Mouse (Mus musculus) CH12.LX (cell line): ENCODE measurements around the gene Fbxo22. TPM values are rescaled to one million over a fixed set of nuclear protein-coding genes. Genes with fewer than 3 reads are reported as not detected.
"Not testable (repeated sequence)": the region's sequence is repeated elsewhere in the genome, so short reads cannot be mapped to it uniquely, and the experiment has no call there.

Source experiments
- DNase-seq: peaks from one replicate; pipeline ENCODE4 v3.0.0-alpha.2; 2013; ENCODE audit errors: extremely low read depth
- H3K27ac ChIP-seq: 2 replicates; pipeline ENCODE4 v1.5.1; 2012; ENCODE audit warnings: low read depth, mild to moderate bottlenecking, control low read depth, moderate library complexity; ENCODE audit not compliant: insufficient read depth
- H3K27me3 ChIP-seq: replicated peaks from 2 replicates; pipeline ENCODE3; 2012; ENCODE audit warnings: inconsistent platforms
- H3K36me3 ChIP-seq, 2 experiments: replicated peaks in 1 of 2; 2 replicates each; pipeline versions ENCODE3 to v1.6.1; 2012; ENCODE audit warnings: inconsistent platforms in 1 of 2, low read length in 1 of 2, mild to moderate bottlenecking in 1 of 2, mixed read lengths in 1 of 2, moderate library complexity in 1 of 2; ENCODE audit not compliant: control insufficient read depth in 1 of 2, insufficient read depth in 1 of 2
- H3K4me1 ChIP-seq, 2 experiments: 2 replicates each; pipeline ENCODE4 v1.6.1; 2012; ENCODE audit warnings: inconsistent platforms in 1 of 2, moderate library complexity in 1 of 2; ENCODE audit not compliant: insufficient read depth in 2 of 2, control insufficient read depth in 1 of 2
- H3K4me2 ChIP-seq: 2 replicates; pipeline ENCODE4 v1.6.1; 2012; ENCODE audit warnings: low read depth, mild to moderate bottlenecking, control low read depth; ENCODE audit not compliant: poor library complexity, insufficient read depth, severe bottlenecking
- H3K4me3 ChIP-seq, 3 experiments: fragments of 150-350 bp in 1 of 3; sonication (generic) in 1 of 3; replicated peaks in 1 of 3; 2 replicates each; pipeline versions ENCODE3 to v1.5.1; 2011 to 2012; ENCODE audit warnings: low read depth in 2 of 3, low read length in 2 of 3, mild to moderate bottlenecking in 2 of 3, moderate library complexity in 2 of 3, control low read depth in 1 of 3, improper control_type of control experiment in 1 of 3, inconsistent platforms in 1 of 3, mixed read lengths in 1 of 3; ENCODE audit not compliant: poor library complexity in 1 of 3
- H3K79me2 ChIP-seq: replicated peaks from 2 replicates; pipeline ENCODE4 v1.6.1; 2012; ENCODE audit warnings: mild to moderate bottlenecking, moderate library complexity; ENCODE audit not compliant: control insufficient read depth, poor library complexity, insufficient read depth, severe bottlenecking; ENCODE audit errors: extremely low read depth
- H3K9ac ChIP-seq: 2 replicates; pipeline ENCODE4 v1.6.1; 2012; ENCODE audit warnings: low read depth, mild to moderate bottlenecking, control low read depth, moderate library complexity; ENCODE audit not compliant: insufficient read depth
- H3K9me3 ChIP-seq: replicated peaks from 2 replicates; pipeline ENCODE3; 2012; ENCODE audit warnings: low read length, inconsistent platforms, mixed read lengths
- BHLHE40 ChIP-seq: IDR thresholded peaks from 2 replicates; pipeline ENCODE4 v1.6.1; 2011; ENCODE audit warnings: mild to moderate bottlenecking, low read depth, low read length, improper control_type of control experiment
- CHD1 ChIP-seq: IDR thresholded peaks from 2 replicates; pipeline ENCODE4 v1.6.1; 2012; ENCODE audit warnings: low read depth, low read length, improper control_type of control experiment, inconsistent platforms
- CHD2 ChIP-seq: IDR thresholded peaks from 2 replicates; pipeline ENCODE4 v1.6.1; 2011; ENCODE audit warnings: low read length, improper control_type of control experiment
- E2F4 ChIP-seq: IDR thresholded peaks from 2 replicates; pipeline ENCODE4 v1.6.1; 2011; ENCODE audit warnings: low read depth, low read length, improper control_type of control experiment; ENCODE audit not compliant: insufficient replicate concordance
- ELF1 ChIP-seq: IDR thresholded peaks from 2 replicates; pipeline ENCODE4 v1.6.1; 2014; ENCODE audit warnings: low read depth, mild to moderate bottlenecking, inconsistent platforms, low read length, improper control_type of control experiment
- ETS1 ChIP-seq: conservative IDR thresholded peaks from 2 replicates; pipeline ENCODE4 v1.6.1; 2012; ENCODE audit warnings: low read depth, mild to moderate bottlenecking, inconsistent platforms, low read length, improper control_type of control experiment, moderate library complexity
- GABPA ChIP-seq: IDR thresholded peaks from 2 replicates; pipeline ENCODE4 v1.6.1; 2012; ENCODE audit warnings: low read depth, low read length, improper control_type of control experiment, inconsistent platforms; ENCODE audit not compliant: insufficient replicate concordance
- HCFC1 ChIP-seq: IDR thresholded peaks from 2 replicates; pipeline ENCODE4 v1.6.1; 2012; ENCODE audit warnings: low read depth, mild to moderate bottlenecking, inconsistent platforms, low read length, improper control_type of control experiment
- IRF4 ChIP-seq: IDR thresholded peaks from 2 replicates; pipeline ENCODE4 v1.6.1; 2014; ENCODE audit warnings: low read depth, mild to moderate bottlenecking, inconsistent platforms, low read length, improper control_type of control experiment
- JUN ChIP-seq: IDR thresholded peaks from 2 replicates; pipeline ENCODE4 v1.6.1; 2011; ENCODE audit warnings: low read depth, mild to moderate bottlenecking, low read length, improper control_type of control experiment, moderate library complexity; ENCODE audit not compliant: insufficient read depth
- KAT2A ChIP-seq: IDR thresholded peaks from 2 replicates; pipeline ENCODE4 v1.6.1; 2012; ENCODE audit warnings: low read length, improper control_type of control experiment, inconsistent platforms; ENCODE audit not compliant: insufficient replicate concordance
- MAFK ChIP-seq: IDR thresholded peaks from 2 replicates; pipeline ENCODE4 v1.6.1; 2011; ENCODE audit warnings: low read length, improper control_type of control experiment; ENCODE audit not compliant: insufficient replicate concordance
- MAZ ChIP-seq: IDR thresholded peaks from 2 replicates; pipeline ENCODE4 v1.6.1; 2012; ENCODE audit warnings: low read depth, mild to moderate bottlenecking, inconsistent platforms, low read length, improper control_type of control experiment, moderate library complexity
- MXI1 ChIP-seq: IDR thresholded peaks from 2 replicates; pipeline ENCODE4 v1.6.1; 2011; ENCODE audit warnings: mild to moderate bottlenecking, low read depth, low read length, improper control_type of control experiment
- MYC ChIP-seq: IDR thresholded peaks from 2 replicates; pipeline ENCODE4 v1.6.1; 2011; ENCODE audit warnings: low read depth, mild to moderate bottlenecking, improper control_type of control experiment, low read length
- NELFE ChIP-seq: IDR thresholded peaks from 2 replicates; pipeline ENCODE4 v1.6.1; 2011; ENCODE audit warnings: low read depth, low read length, improper control_type of control experiment
- PAX5 ChIP-seq: IDR thresholded peaks from 2 replicates; pipeline ENCODE4 v1.6.1; 2012; ENCODE audit warnings: low read length, inconsistent platforms, mixed read lengths
- POLR2AphosphoS2 ChIP-seq: IDR thresholded peaks from 2 replicates; pipeline ENCODE4 v1.6.1; 2011; ENCODE audit warnings: low read depth, low read length, improper control_type of control experiment
- RAD21 ChIP-seq: IDR thresholded peaks from 2 replicates; pipeline ENCODE4 v1.6.1; 2011; ENCODE audit warnings: low read depth, mild to moderate bottlenecking, low read length, improper control_type of control experiment, moderate library complexity
- RCOR1 ChIP-seq: conservative IDR thresholded peaks from 2 replicates; pipeline ENCODE4 v1.6.1; 2012; ENCODE audit warnings: low read depth, mild to moderate bottlenecking, inconsistent platforms, low read length, improper control_type of control experiment
- SMC3 ChIP-seq: IDR thresholded peaks from 2 replicates; pipeline ENCODE4 v1.6.1; 2011; ENCODE audit warnings: low read depth, low read length, improper control_type of control experiment
- TBP ChIP-seq: conservative IDR thresholded peaks from 2 replicates; pipeline ENCODE4 v1.6.1; 2011; ENCODE audit warnings: low read depth, low read length, improper control_type of control experiment
- TCF12 ChIP-seq: IDR thresholded peaks from 2 replicates; pipeline ENCODE4 v1.6.1; 2014; ENCODE audit warnings: low read depth, mild to moderate bottlenecking, inconsistent platforms, low read length, improper control_type of control experiment
- UBTF ChIP-seq: IDR thresholded peaks from 2 replicates; pipeline ENCODE4 v1.6.1; 2012; ENCODE audit warnings: low read depth, mild to moderate bottlenecking, inconsistent platforms, low read length, improper control_type of control experiment, moderate library complexity
- dilution Hi-C: fragments of 300-500 bp; cut with MboI; formaldehyde crosslinking; loops from 2 replicates; pipeline ENCODE4 v1.14.3; 2020; ENCODE audit warnings: low sequenced_read_pairs; ENCODE audit not compliant: extremely low pct_unique_long_range_greater_than_20kb, extremely low pct_ligation_motif_present
- in situ Hi-C: fragments of 300-500 bp; cut with MboI; formaldehyde crosslinking; loops from 3 replicates; pipeline ENCODE4 v1.14.3; 2019; ENCODE audit warnings: low sequenced_read_pairs, low pct_ligation_motif_present, low pct_unique_long_range_greater_than_20kb, mixed read lengths
- polyA plus RNA-seq: library from polyadenylated mRNA; unstranded; fragments of >175 nt; gene quantifications from 2 replicates; pipeline ENCODE4 v1.2.1, GENCODE M21; 2012; ENCODE audit warnings: low read depth; ENCODE audit not compliant: insufficient read length
- total RNA-seq, 2 experiments: library from RNA; depleted of rRNA; stranded (reverse); fragments of 300-350 nt in 1 of 2; fragments of >200 nt in 1 of 2; gene quantifications; 2 replicates each; pipeline ENCODE4 v1.2.3; 2012 to 2014

Fbxo22 gene
- total and polyA plus RNA-seq, 3 experiments, result 21.4 to 41.8 (median 38.5) TPM

- H3K4me3 ChIP-seq, result no peak overlapping the region
- H3K79me2 ChIP-seq, result no peaks in the 10 kb centered on the region
- no peak overlapping the region for H3K27ac ChIP-seq
- TF ChIP-seq UBTF (no peak), ELF1 (no peak), BHLHE40 (no peak), TBP (no peak), CHD1 (no peak), CHD2 (no peak), IRF4 (no peak), JUN (no peak), SMC3 (no peak), POLR2AphosphoS2 (no peak), ETS1 (no peak), MXI1 (no peak), HCFC1 (no peak), RCOR1 (no peak), MYC (no peak), KAT2A (no peak), RAD21 (no peak), NELFE (no peak)
- TF ChIP-seq, all 38 proteins: peak for 0
- peaks cover 0 to 8% of the 10 kb centered on the region in 2 experiments for H3K36me3 ChIP-seq
- H3K4me1 ChIP-seq, result peaks cover 0 to 2% of the 10 kb centered on the region in 2 experiments; a peak in 1 of 4 replicates
- dilution Hi-C loops (no loop called here), in situ Hi-C loops (no loop called here)
- H3K27me3 ChIP-seq, result no peaks in the 10 kb centered on the region
- DNase-seq, result no peak
- H3K9ac ChIP-seq, result no peak overlapping the region
- no peak overlapping the region for H3K4me2 ChIP-seq
- H3K9me3 ChIP-seq, result peaks cover 3% of the 10 kb centered on the region
Measured at GRCm38 (mm10) chr9:55232110-55232509, 23.4 kb downstream of the Fbxo22 start.

GRCm38 (mm10) chr9:55232586-55232985 lies 23.9 kb downstream of the Fbxo22 start:
- TF ChIP-seq BHLHE40 (no peak), PAX5 (no peak), JUN (no peak), MAFK (no peak), UBTF (no peak), GABPA (no peak), NELFE (no peak), E2F4 (no peak), CHD2 (no peak), TCF12 (no peak), MAZ (no peak), ELF1 (no peak), CHD1 (no peak)
- in situ Hi-C loops, result no loop called here
- H3K9me3 ChIP-seq, result peaks cover 3% of the 10 kb centered on the region
- no peak overlapping the region for H3K4me2 ChIP-seq
- no peak overlapping the region for H3K9ac ChIP-seq
- no peaks in the 10 kb centered on the region for H3K79me2 ChIP-seq
- no peak overlapping the region for H3K27ac ChIP-seq
- H3K4me1 ChIP-seq, result peaks cover 0 to 2% of the 10 kb centered on the region in 2 experiments; a peak in 1 of 4 replicates
- H3K4me3 ChIP-seq, result no peak overlapping the region
- dilution Hi-C loops, result no loop called here
- H3K27me3 ChIP-seq, result no peaks in the 10 kb centered on the region
- H3K36me3 ChIP-seq, result peaks cover 0 to 4% of the 10 kb centered on the region in 2 experiments
- no peak for DNase-seq

- H3K27me3 ChIP-seq, H3K4me3 ChIP-seq, H3K79me2 ChIP-seq, DNase-seq, in situ Hi-C loops, H3K4me1 ChIP-seq, H3K4me2 ChIP-seq, H3K9me3 ChIP-seq, H3K27ac ChIP-seq, H3K9ac ChIP-seq, H3K36me3 ChIP-seq, dilution Hi-C loops: not testable (repeated sequence)
Measured at GRCm38 (mm10) chr9:55233076-55233475, 24.4 kb downstream of the Fbxo22 start.
